Mouse (Mus musculus): Measurements from ENCODE around the gene H2al1m. TPM values are rescaled to one million over a fixed set of nuclear protein-coding genes. Genes with fewer than 3 reads are reported as not detected.
A peak's percentile ranks its signal among the peaks of the same experiment; 100 is the strongest.
"Not testable (repeated sequence)": the region's sequence is repeated elsewhere in the genome, so short reads cannot be mapped to it uniquely, and the experiment has no call there.

Gene H2al1m
- total and polyA plus RNA-seq, 3 experiments = 0.33 to 0.86 TPM; not detected in 1

DNA sequence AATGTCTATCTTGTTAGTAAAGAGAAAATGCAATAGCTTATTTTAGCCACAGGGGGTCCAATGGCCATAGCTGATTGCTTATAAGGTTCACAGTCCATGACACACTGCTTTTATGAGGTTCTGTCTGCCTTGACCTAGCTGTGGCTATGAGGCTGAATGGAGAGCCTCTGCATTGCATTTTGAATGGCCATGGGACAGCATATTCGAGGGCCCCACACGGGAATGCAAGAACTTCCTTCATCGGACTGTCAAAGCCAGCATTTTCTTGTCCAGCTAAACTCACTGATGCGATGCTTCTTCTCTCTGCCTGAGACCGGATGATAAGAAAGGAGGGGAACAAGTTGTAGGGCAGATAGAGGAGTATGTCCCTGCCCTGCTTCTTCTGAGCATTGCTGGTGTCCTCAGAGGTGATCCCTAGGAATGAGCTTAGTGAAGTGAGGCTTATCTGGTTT lies 14.9 kb downstream of the H2al1m start:
- Histone ChIP-seq H3K79me2 (replicated peaks; ENCODE audit: control insufficient read depth, insufficient read depth, low read length) (no peaks in the 10 kb centered on the region), H3K4me1 (ENCODE audit: control insufficient read depth, insufficient read depth, low read length) (no peaks in the 10 kb centered on the region), H3K9ac (ENCODE audit: low read depth, low read length) (no peak overlapping the region), H3K27me3 (ENCODE audit: control insufficient read depth, insufficient read depth, low read length) (no peaks in the 10 kb centered on the region), H3K4me3 (no peak overlapping the region), H3K36me3 (ENCODE audit: control insufficient read depth, insufficient read depth, low read length) (no peaks in the 10 kb centered on the region), H3K27ac (no peak overlapping the region)
- 71% methylated on average over 5 of the region's 5 CpGs for WGBS
- intact Hi-C loops (cut with DNase I) = no loop called here
- no peak for DNase-seq
- TF ChIP-seq CTCF (IDR thresholded peaks at IDR 0.05) (0 out of 2 replicates have a peak, but pooled peaks have one; percentile 11), EP300 (IDR thresholded peaks at IDR 0.05; ENCODE audit: insufficient read depth, low read depth, low read length) (no peak)

GRCm38 (mm10) chrX:9302791-9303190 lies 19.2 kb downstream of the H2al1m start:
- TF ChIP-seq CTCF (IDR thresholded peaks at IDR 0.05) (no peak), POLR2A (IDR thresholded peaks at IDR 0.05; ENCODE audit: insufficient read depth, low read depth, low read length) (no peak), EP300 (IDR thresholded peaks at IDR 0.05; ENCODE audit: insufficient read depth, low read depth, low read length) (no peak)
- H3K27ac ChIP-seq = no peak overlapping the region
- no peaks in the 10 kb centered on the region for H3K27me3 ChIP-seq (ENCODE audit: control insufficient read depth, insufficient read depth, low read length)
- no peak for DNase-seq
- H3K36me3 ChIP-seq (ENCODE audit: control insufficient read depth, insufficient read depth, low read length) = no peaks in the 10 kb centered on the region
- no peak overlapping the region for H3K9ac ChIP-seq (ENCODE audit: low read depth, low read length)
- intact Hi-C loops (cut with DNase I) = no loop called here
- H3K4me3 ChIP-seq = no peak overlapping the region
- 73% methylated on average over 5 of the region's 5 CpGs for WGBS
- no peaks in the 10 kb centered on the region for H3K79me2 ChIP-seq (replicated peaks; ENCODE audit: control insufficient read depth, insufficient read depth, low read length)
- no peaks in the 10 kb centered on the region for H3K4me1 ChIP-seq (ENCODE audit: control insufficient read depth, insufficient read depth, low read length)

DNA sequence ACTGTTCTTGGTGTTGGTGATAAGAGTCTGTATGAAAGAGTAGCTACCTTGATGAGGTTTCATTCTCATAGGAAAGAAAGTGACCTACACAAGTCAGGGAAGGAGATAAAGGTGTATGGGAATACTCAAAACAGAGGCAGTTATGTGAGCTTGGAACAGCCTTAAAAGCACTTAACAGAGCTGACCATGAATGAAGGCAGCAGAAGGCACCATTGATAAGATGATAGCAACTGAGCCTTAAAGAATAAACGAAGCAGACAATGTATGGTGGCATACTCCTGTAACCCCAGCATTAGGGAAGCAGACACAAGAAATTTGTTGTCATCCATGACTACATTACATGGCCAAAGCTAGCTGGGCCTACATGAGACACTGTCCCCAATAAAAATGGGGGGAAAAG lies 19.9 kb downstream of the H2al1m start:
- DNase-seq = no peak
- no peaks in the 10 kb centered on the region for H3K79me2 ChIP-seq (replicated peaks; ENCODE audit: control insufficient read depth, insufficient read depth, low read length)
- no peak overlapping the region for H3K27ac ChIP-seq
- no peaks in the 10 kb centered on the region for H3K27me3 ChIP-seq (ENCODE audit: control insufficient read depth, insufficient read depth, low read length)
- WGBS = 61% methylated on average over 1 of the region's 1 CpGs
- no peaks in the 10 kb centered on the region for H3K36me3 ChIP-seq (ENCODE audit: control insufficient read depth, insufficient read depth, low read length)
- intact Hi-C loops (cut with DNase I) = no loop called here
- H3K4me1 ChIP-seq (ENCODE audit: control insufficient read depth, insufficient read depth, low read length) = no peaks in the 10 kb centered on the region
- H3K4me3 ChIP-seq = no peak overlapping the region
- no peak overlapping the region for H3K9ac ChIP-seq (ENCODE audit: low read depth, low read length)
- TF ChIP-seq EP300 (IDR thresholded peaks at IDR 0.05; ENCODE audit: insufficient read depth, low read depth, low read length) (no peak), POLR2A (IDR thresholded peaks at IDR 0.05; ENCODE audit: insufficient read depth, low read depth, low read length) (no peak), CTCF (IDR thresholded peaks at IDR 0.05) (no peak)

GRCm38 (mm10) chrX:9316457-9316856 lies 32.9 kb downstream of the H2al1m start:
- H3K27ac ChIP-seq; H3K79me2 ChIP-seq (replicated peaks; ENCODE audit: control insufficient read depth, insufficient read depth, low read length); DNase-seq; H3K36me3 ChIP-seq (ENCODE audit: control insufficient read depth, insufficient read depth, low read length); H3K27me3 ChIP-seq (ENCODE audit: control insufficient read depth, insufficient read depth, low read length); H3K9ac ChIP-seq (ENCODE audit: low read depth, low read length); intact Hi-C loops (cut with DNase I); H3K4me1 ChIP-seq (ENCODE audit: control insufficient read depth, insufficient read depth, low read length); H3K4me3 ChIP-seq: not testable (repeated sequence)

DNA sequence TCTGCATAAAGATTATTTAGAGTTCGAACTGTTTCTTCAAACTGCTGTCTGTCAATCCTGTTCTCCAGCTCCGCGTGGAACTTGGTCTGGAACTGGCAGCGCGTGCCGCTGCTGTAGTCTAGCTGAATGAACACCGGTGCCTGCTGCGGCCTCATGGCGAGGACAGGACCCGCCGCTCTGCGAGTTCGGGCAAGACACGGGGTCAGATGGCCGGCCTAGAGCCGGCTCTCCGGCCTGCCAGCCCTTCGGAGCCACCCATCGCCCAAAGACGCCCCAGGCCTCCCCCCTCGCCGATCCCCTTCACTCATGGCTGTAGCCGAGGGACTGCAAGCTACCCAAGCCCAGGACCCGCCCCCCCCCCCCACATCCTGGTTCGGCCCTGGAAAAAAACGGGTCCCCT lies 44.4 kb downstream of the H2al1m start:
- intact Hi-C loops (cut with DNase I); H3K4me3 ChIP-seq; H3K79me2 ChIP-seq (replicated peaks; ENCODE audit: control insufficient read depth, insufficient read depth, low read length); H3K9ac ChIP-seq (ENCODE audit: low read depth, low read length); H3K4me1 ChIP-seq (ENCODE audit: control insufficient read depth, insufficient read depth, low read length); H3K27me3 ChIP-seq (ENCODE audit: control insufficient read depth, insufficient read depth, low read length); H3K27ac ChIP-seq; H3K36me3 ChIP-seq (ENCODE audit: control insufficient read depth, insufficient read depth, low read length); DNase-seq: not testable (repeated sequence)
- WGBS = 90% methylated on average over 25 of the region's 26 CpGs

- 78% methylated on average over 12 of the region's 12 CpGs for WGBS
Measured at GRCm38 (mm10) chrX:9332366-9332962, 48.9 kb downstream of the H2al1m start.

DNA sequence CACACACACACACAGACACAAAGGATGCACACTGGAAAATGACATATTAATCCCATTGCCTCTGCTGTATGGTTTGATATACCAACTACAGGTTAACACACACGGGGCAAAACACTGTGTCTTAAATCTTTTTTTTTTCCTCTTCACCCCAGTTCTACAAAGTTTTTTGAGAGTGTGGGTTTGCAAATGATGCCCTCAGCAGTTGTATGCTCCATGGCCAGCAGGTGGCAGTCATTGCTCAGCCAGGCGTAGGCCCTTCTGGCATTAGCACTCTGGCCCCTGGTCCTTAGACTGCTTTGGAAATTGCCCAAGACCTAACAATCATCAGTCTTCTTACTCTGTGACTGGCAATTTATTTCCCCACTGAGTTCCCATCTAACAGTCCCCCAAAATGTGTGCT lies 49.5 kb downstream of the H2al1m start:
- H3K27me3 ChIP-seq (ENCODE audit: control insufficient read depth, insufficient read depth, low read length); H3K79me2 ChIP-seq (replicated peaks; ENCODE audit: control insufficient read depth, insufficient read depth, low read length); H3K4me3 ChIP-seq; H3K36me3 ChIP-seq (ENCODE audit: control insufficient read depth, insufficient read depth, low read length); H3K9ac ChIP-seq (ENCODE audit: low read depth, low read length); intact Hi-C loops (cut with DNase I); H3K27ac ChIP-seq; H3K4me1 ChIP-seq (ENCODE audit: control insufficient read depth, insufficient read depth, low read length): not testable (repeated sequence)
- peak; percentile 5 to 77 for DNase-seq
- TF ChIP-seq CTCF (IDR thresholded peaks at IDR 0.05) = peak; percentile 48
- WGBS = 41% methylated on average over 2 of the region's 2 CpGs

More at GRCm38 (mm10) chrX:9332366-9332962, 48.9 kb downstream of the H2al1m start:
- DNase-seq; intact Hi-C loops (cut with DNase I); H3K36me3 ChIP-seq (ENCODE audit: control insufficient read depth, insufficient read depth, low read length); H3K4me1 ChIP-seq (ENCODE audit: control insufficient read depth, insufficient read depth, low read length); H3K27me3 ChIP-seq (ENCODE audit: control insufficient read depth, insufficient read depth, low read length); H3K79me2 ChIP-seq (replicated peaks; ENCODE audit: control insufficient read depth, insufficient read depth, low read length); H3K27ac ChIP-seq; H3K4me3 ChIP-seq; H3K9ac ChIP-seq (ENCODE audit: low read depth, low read length): not testable (repeated sequence)

Other genes starting within 250 kb of the H2al1m start
- not detected for gene Fthl17f, start 220.7 kb upstream of the H2al1m start, total RNA-seq (2021)
- gene Fthl17f, start 220.7 kb upstream of the H2al1m start, polyA plus RNA-seq (2012; rRNA removed) = not detected in 2 replicates
- not detected for gene 4930402K13Rik, start 179.2 kb upstream of the H2al1m start, total RNA-seq (2021)
- gene 4930402K13Rik, start 179.2 kb upstream of the H2al1m start, polyA plus RNA-seq (2012; rRNA removed) = not detected in 2 replicates
- gene Lancl3, start 83.9 kb upstream of the H2al1m start, total RNA-seq (2021) = 1 to 10 TPM; 4.2 to 5.4 TPM
- 0.53 and 1.1 TPM in 2 replicates for gene Lancl3, start 83.9 kb upstream of the H2al1m start, polyA plus RNA-seq (2012; rRNA removed)
- not detected for gene Gm14862, start 26.9 kb upstream of the H2al1m start, total RNA-seq (2021)
- not detected in 2 replicates for gene Gm14862, start 26.9 kb upstream of the H2al1m start, polyA plus RNA-seq (2012; rRNA removed)
- gene Xk, start 11.0 kb upstream of the H2al1m start, total RNA-seq (2021) = 1 to 10 TPM; 7.3 to 8.2 TPM
- gene Xk, start 11.0 kb upstream of the H2al1m start, polyA plus RNA-seq (2012; rRNA removed) = 3.3 and 6.5 TPM in 2 replicates
- not detected for gene H2al1k, start 66.9 kb downstream of the H2al1m start, total RNA-seq (2021)
- 0.44 TPM in 1 of 2 replicates, not detected in the other for gene H2al1k, start 66.9 kb downstream of the H2al1m start, polyA plus RNA-seq (2012; rRNA removed)
- 10 to 100 TPM in 1 of 2 experiments, 1 to 10 TPM in 1; 8.6 to 10.7 TPM for gene Cybb, start 204.0 kb downstream of the H2al1m start, total RNA-seq (2021)
- 2.1 and 3.0 TPM in 2 replicates for gene Cybb, start 204.0 kb downstream of the H2al1m start, polyA plus RNA-seq (2012; rRNA removed)

Data from heart, adult 2 months (tissue).